Mouse (Mus musculus) hindbrain, embryonic 14.5 days (tissue): Measurements from ENCODE around the gene Atpaf1. TPM values are rescaled to one million over a fixed set of nuclear protein-coding genes. Genes with fewer than 3 reads are reported as not detected.
A peak's percentile ranks its signal among the peaks of the same experiment; 100 is the strongest.

Source experiments
- ATAC-seq: fragments of 200-750 bp; cut with Nextera tagmentation; 2 replicates; pipeline ENCODE4 v1.8.0; 2017; ENCODE audit warnings: moderate number of reproducible peaks, mild to moderate bottlenecking, moderate TSS enrichment, moderate library complexity; ENCODE audit not compliant: low FRiP score
- DNase-seq: peaks from one replicate; pipeline ENCODE4 v3.0.0-alpha.2; 2015; ENCODE audit warnings: low spot score
- H3K27ac ChIP-seq: fragments of 300-500 bp; sonication (generic); 2 replicates; pipeline ENCODE4 v1.5.1; 2014; ENCODE audit warnings: mild to moderate bottlenecking, moderate library complexity
- H3K27me3 ChIP-seq: fragments of 300-500 bp; sonication (generic); 2 replicates; pipeline ENCODE4 v1.6.1; 2014; ENCODE audit warnings: mild to moderate bottlenecking, low read length, mixed read lengths; ENCODE audit not compliant: control insufficient read depth, insufficient read depth
- H3K36me3 ChIP-seq: fragments of 300-500 bp; sonication (generic); replicated peaks from 2 replicates; pipeline ENCODE4 v1.6.1; 2014; ENCODE audit not compliant: control insufficient read depth, insufficient read depth
- H3K4me1 ChIP-seq: fragments of 300-500 bp; sonication (generic); replicated peaks from 2 replicates; pipeline ENCODE4 v1.6.1; 2014; ENCODE audit warnings: antibody characterized with exemption, low read length, mixed read lengths; ENCODE audit not compliant: control insufficient read depth, insufficient read depth
- H3K4me2 ChIP-seq: fragments of 300-500 bp; sonication (generic); replicated peaks from 2 replicates; pipeline ENCODE4 v1.6.1; 2014; ENCODE audit warnings: mild to moderate bottlenecking, moderate library complexity
- H3K4me3 ChIP-seq: fragments of 300-500 bp; sonication (generic); replicated peaks from 2 replicates; pipeline ENCODE4 v1.5.1; 2014; ENCODE audit warnings: mild to moderate bottlenecking, low read length
- H3K9ac ChIP-seq: fragments of 300-500 bp; sonication (generic); 2 replicates; pipeline ENCODE4 v1.6.1; 2014
- H3K9me3 ChIP-seq: fragments of 300-500 bp; sonication (generic); 2 replicates; pipeline ENCODE4 v1.6.1; 2016; ENCODE audit warnings: low read length; ENCODE audit not compliant: control insufficient read depth
- WGBS: fragments of 180-500 bp; shearing (Covaris S2); extraction: QIAGEN DNeasy Blood & Tissue Kit; methylation state at CpG from one replicate; pipeline ENCODE4 v1.1.7; 2014; 5-methylcytosine and 5-hydroxymethylcytosine counted together
- polyA plus RNA-seq: library from polyadenylated mRNA; unstranded; fragments of >200 nt; fragmentation: Nextera tagmentation; extraction: Ambion mirVana; gene quantifications from 2 replicates; pipeline ENCODE4 v1.2.1, GENCODE M21; 2014

The Atpaf1 gene
- polyA plus RNA-seq, 1 experiment from 2014 or later: 45.6 TPM

DNA sequence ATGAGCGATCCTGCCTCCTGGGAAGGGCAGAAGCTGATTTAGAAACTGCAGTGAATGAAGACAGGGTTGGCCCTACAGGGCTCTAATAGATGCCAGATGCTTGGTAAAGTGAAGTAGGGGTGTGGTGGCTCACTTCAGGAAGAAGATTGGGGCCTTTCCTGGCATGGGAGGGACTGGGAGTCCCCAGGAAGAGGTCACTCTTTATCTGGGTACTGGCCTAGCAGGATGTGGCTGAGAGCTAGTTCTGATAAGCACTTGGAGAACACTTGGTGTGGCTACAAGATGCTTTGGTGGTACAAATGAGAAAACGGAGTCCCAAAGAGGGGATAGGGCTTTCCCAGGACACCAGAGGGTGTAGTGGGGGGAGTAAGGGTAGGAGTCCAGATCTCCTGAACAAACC lies 39.6 kb downstream of the Atpaf1 start:
- ATAC-seq (no peak), DNase-seq (no peak)
- no peak overlapping the region for H3K27ac ChIP-seq
- WGBS: 86% methylated on average over 2 of the region's 2 CpGs
- peaks cover 4% of the 10 kb centered on the region; the same call in 1 of the 2 replicates for H3K36me3 ChIP-seq
- H3K9ac ChIP-seq: no peak overlapping the region
- no peak overlapping the region for H3K4me2 ChIP-seq
- H3K27me3 ChIP-seq: no peaks in the 10 kb centered on the region
- no peak overlapping the region for H3K4me3 ChIP-seq
- H3K9me3 ChIP-seq: no peaks in the 10 kb centered on the region
- no peaks in the 10 kb centered on the region for H3K4me1 ChIP-seq

DNA sequence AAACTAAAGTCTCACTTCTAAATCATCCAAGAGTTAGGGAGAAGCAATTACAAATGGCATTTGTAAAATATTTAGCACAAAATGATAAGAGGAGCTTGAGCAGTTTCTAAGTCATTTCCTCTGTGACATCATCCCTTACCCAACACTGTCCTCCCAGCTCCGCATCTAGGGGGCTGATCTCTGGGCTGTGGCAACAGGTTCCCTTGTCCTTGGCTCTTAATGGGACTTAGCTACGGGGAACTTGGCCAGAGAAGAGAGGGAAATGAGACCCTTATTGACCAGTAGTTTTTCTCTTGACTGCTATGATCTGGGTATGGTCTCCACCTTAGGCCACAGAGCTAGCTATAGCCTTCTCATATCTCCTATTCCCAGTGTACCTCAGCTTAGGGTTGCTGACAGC lies 40.7 kb downstream of the Atpaf1 start:
- DNase-seq: no peak
- Histone ChIP-seq H3K9ac (no peak overlapping the region), H3K36me3 (no peaks in the 10 kb centered on the region), H3K27ac (no peak overlapping the region), H3K9me3 (no peaks in the 10 kb centered on the region), H3K27me3 (no peaks in the 10 kb centered on the region), H3K4me2 (no peak overlapping the region), H3K4me3 (no peak overlapping the region), H3K4me1 (no peaks in the 10 kb centered on the region)
- no peak for ATAC-seq
- 79% methylated on average over 2 of the region's 2 CpGs for WGBS

- Histone ChIP-seq H3K4me3 (no peak overlapping the region), H3K27ac (no peak overlapping the region), H3K9me3 (no peaks in the 10 kb centered on the region), H3K27me3 (no peaks in the 10 kb centered on the region), H3K4me1 (no peaks in the 10 kb centered on the region), H3K9ac (no peak overlapping the region), H3K36me3 (0 out of 2 replicates have a peak, but pooled peaks cover 7% of the 10 kb centered on the region), H3K4me2 (peak overlapping the region; percentile 71)
- 76% methylated on average over 3 of the region's 3 CpGs for WGBS
- no peak for ATAC-seq
- no peak for DNase-seq
Observed at GRCm38 (mm10) chr4:115827066-115827465, 42.5 kb downstream of the Atpaf1 start.

GRCm38 (mm10) chr4:115827535-115827887 lies 42.9 kb downstream of the Atpaf1 start:
- H3K9me3 ChIP-seq: no peaks in the 10 kb centered on the region
- peak; percentile 43 for DNase-seq
- WGBS: 4% methylated on average over 4 of the region's 4 CpGs
- H3K36me3 ChIP-seq: 0 out of 2 replicates have a peak, but pooled peaks cover 7% of the 10 kb centered on the region
- H3K4me3 ChIP-seq: peak overlapping the region; percentile 83
- H3K27ac ChIP-seq: no peak overlapping the region
- H3K4me2 ChIP-seq: peak overlapping the region; percentile 71
- peak; percentile 19; the same call in 1 of the 2 replicates for ATAC-seq
- H3K4me1 ChIP-seq: no peaks in the 10 kb centered on the region
- no peaks in the 10 kb centered on the region for H3K27me3 ChIP-seq
- peak overlapping the region; percentile 76 for H3K9ac ChIP-seq

DNA sequence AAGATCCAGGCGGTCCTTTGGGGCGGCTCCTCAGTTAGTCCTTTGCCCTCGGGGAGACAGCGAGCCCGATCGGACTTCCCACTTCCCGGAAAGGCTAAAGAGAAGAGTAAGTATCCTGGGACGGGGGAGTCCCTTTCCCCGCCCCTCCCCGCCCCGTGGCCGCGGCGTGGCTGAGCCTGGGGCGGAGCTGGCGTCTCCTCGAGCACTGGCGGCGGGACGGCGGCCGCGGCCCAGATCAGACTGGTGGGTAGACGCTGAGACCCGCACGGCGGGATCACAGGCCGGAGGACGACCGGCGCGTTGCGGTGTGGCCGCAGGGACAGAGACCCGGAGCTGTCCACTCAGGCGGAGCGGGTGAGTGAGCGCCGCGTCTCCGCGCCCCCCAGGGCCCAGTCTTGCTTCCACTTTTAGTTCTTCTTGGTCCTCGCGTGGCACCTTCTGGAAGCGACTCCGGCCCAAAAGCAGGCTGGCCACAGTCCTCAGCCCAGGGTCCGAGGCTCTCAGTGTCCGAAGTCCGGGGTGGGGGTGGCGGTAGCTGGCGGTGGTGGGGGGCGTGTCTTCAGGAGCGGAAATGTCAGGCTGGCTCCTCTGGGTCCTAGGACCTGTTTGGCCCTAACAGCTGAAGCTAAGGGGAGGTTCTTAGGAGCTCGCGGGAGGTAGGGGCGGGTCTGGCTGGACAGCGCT lies 43.4 kb downstream of the Atpaf1 start, which contains the start of gene Mob3c:
Mob3c (plus strand) TSS at position 205 of the 684 bp plus-strand sequence.
- Histone ChIP-seq H3K36me3 (0 out of 2 replicates have a peak, but pooled peaks cover 10% of the 10 kb centered on the region), H3K4me2 (peak within 1 kb of the TSS; percentile 71), H3K9ac (peak within 1 kb of the TSS; percentile 76), H3K27ac (peak within 1 kb of the TSS; percentile 63), H3K27me3 (no peaks in the 10 kb centered on the region), H3K9me3 (no peaks in the 10 kb centered on the region), H3K4me3 (peak within 1 kb of the TSS; percentile 83), H3K4me1 (no peaks in the 10 kb centered on the region)
- DNase-seq (peak; percentile 71), ATAC-seq (peak; percentile 89)
- WGBS: 0% methylated on average over 50 of the region's 57 CpGs

DNA sequence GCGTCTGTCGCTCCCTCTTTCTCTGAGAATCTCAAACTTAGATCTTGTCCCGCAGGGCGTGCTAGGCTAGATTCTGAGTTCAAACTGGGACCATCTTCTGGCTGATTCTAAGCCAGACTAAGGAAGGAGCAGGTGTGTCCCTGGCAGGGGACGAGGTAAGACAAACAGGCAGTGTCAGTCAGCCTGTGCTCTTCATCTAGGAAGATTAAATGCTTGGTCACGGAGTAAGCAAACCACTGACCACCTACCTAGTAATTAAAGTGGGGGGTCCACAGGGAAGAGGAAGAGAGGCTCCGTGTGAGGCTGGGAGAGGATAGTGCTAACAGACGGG lies 43.9 kb downstream of the Atpaf1 start:
- peak overlapping the region; percentile 83 for H3K4me3 ChIP-seq
- no peak overlapping the region for H3K27ac ChIP-seq
- ATAC-seq (0 out of 2 replicates have a peak, but pooled peaks have one; percentile 21), DNase-seq (no peak)
- H3K36me3 ChIP-seq: 0 out of 2 replicates have a peak, but pooled peaks cover 11% of the 10 kb centered on the region
- H3K4me1 ChIP-seq: no peaks in the 10 kb centered on the region
- no peaks in the 10 kb centered on the region for H3K27me3 ChIP-seq
- peak overlapping the region; percentile 76 for H3K9ac ChIP-seq
- H3K9me3 ChIP-seq: no peaks in the 10 kb centered on the region
- WGBS: 6% methylated on average over 8 of the region's 8 CpGs
- H3K4me2 ChIP-seq: peak overlapping the region; percentile 71

DNA sequence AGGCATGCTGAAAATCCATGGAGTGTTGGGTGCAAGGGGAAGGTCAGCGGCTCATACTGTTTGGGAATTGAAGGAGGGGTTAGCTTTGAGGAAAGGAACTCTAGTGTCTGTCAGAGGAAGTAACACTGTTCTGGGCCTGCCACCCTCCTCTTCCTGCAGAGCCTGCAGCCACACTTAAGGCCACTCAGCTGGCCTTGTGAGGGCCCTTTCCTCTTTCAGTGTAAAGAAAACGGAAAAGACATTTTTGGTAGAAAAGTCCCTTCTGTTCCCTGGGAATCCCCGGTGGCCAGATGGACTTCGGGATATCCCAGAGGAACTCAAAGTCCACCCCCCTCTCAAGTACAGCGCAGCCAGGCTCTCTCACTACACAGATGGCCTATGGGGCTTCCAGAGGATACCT lies 45.9 kb downstream of the Atpaf1 start:
- Histone ChIP-seq H3K4me3 (no peak overlapping the region), H3K9ac (no peak overlapping the region), H3K9me3 (no peaks in the 10 kb centered on the region), H3K27ac (no peak overlapping the region), H3K4me1 (no peaks in the 10 kb centered on the region), H3K27me3 (no peaks in the 10 kb centered on the region), H3K36me3 (peaks cover 13% of the 10 kb centered on the region; the same call in 1 of the 2 replicates), H3K4me2 (no peak overlapping the region)
- ATAC-seq (no peak), DNase-seq (no peak)
- 84% methylated on average over 5 of the region's 5 CpGs for WGBS

DNA sequence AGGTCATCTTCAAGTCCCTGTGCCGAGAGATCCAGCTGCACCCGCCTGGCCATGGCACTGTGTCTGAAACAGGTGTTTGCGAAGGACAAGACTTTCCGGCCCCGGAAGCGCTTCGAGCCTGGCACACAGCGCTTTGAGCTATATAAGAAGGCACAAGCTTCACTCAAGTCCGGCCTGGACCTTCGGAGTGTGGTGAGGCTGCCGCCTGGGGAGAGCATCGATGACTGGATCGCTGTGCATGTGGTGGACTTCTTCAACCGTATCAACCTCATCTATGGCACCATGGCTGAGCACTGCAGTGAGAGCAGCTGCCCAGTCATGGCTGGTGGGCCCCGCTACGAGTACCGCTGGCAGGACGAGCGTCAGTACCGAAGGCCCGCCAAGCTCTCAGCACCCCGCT lies 46.6 kb downstream of the Atpaf1 start:
- ATAC-seq (no peak), DNase-seq (no peak)
- 93% methylated on average over 22 of the region's 22 CpGs for WGBS
- no peaks in the 10 kb centered on the region for H3K9me3 ChIP-seq
- H3K9ac ChIP-seq: no peak overlapping the region
- no peaks in the 10 kb centered on the region for H3K27me3 ChIP-seq
- H3K4me1 ChIP-seq: no peaks in the 10 kb centered on the region
- H3K27ac ChIP-seq: no peak overlapping the region
- H3K4me3 ChIP-seq: no peak overlapping the region
- no peak overlapping the region for H3K4me2 ChIP-seq
- H3K36me3 ChIP-seq: peaks cover 17% of the 10 kb centered on the region; the same call in 1 of the 2 replicates

GRCm38 (mm10) chr4:115832040-115832439 lies 47.4 kb downstream of the Atpaf1 start:
- H3K4me2 ChIP-seq: no peak overlapping the region
- no peaks in the 10 kb centered on the region for H3K27me3 ChIP-seq
- H3K27ac ChIP-seq: no peak overlapping the region
- WGBS: 65% methylated on average over 2 of the region's 2 CpGs
- H3K4me1 ChIP-seq: no peaks in the 10 kb centered on the region
- no peaks in the 10 kb centered on the region for H3K9me3 ChIP-seq
- no peak for ATAC-seq
- peaks cover 17% of the 10 kb centered on the region; the same call in 1 of the 2 replicates for H3K36me3 ChIP-seq
- no peak for DNase-seq
- H3K9ac ChIP-seq: no peak overlapping the region
- H3K4me3 ChIP-seq: no peak overlapping the region
